Mouse (Mus musculus) CH12.LX (cell line): ENCODE results near the gene Cyp4f17. TPM values are rescaled to one million over a fixed set of nuclear protein-coding genes. Genes with fewer than 3 reads are reported as not detected.

Experiments
- DNase-seq: peaks from one replicate; pipeline ENCODE4 v3.0.0-alpha.2; 2013; ENCODE audit errors: extremely low read depth
- H3K27ac ChIP-seq: 2 replicates; pipeline ENCODE4 v1.5.1; 2012; ENCODE audit warnings: low read depth, mild to moderate bottlenecking, control low read depth, moderate library complexity; ENCODE audit not compliant: insufficient read depth
- H3K27me3 ChIP-seq: replicated peaks from 2 replicates; pipeline ENCODE3; 2012; ENCODE audit warnings: inconsistent platforms
- H3K36me3 ChIP-seq, 2 experiments: replicated peaks in 1 of 2; 2 replicates each; pipeline versions ENCODE3 to v1.6.1; 2012; ENCODE audit warnings: inconsistent platforms in 1 of 2, low read length in 1 of 2, mild to moderate bottlenecking in 1 of 2, mixed read lengths in 1 of 2, moderate library complexity in 1 of 2; ENCODE audit not compliant: control insufficient read depth in 1 of 2, insufficient read depth in 1 of 2
- H3K4me1 ChIP-seq, 2 experiments: 2 replicates each; pipeline ENCODE4 v1.6.1; 2012; ENCODE audit warnings: inconsistent platforms in 1 of 2, moderate library complexity in 1 of 2; ENCODE audit not compliant: insufficient read depth in 2 of 2, control insufficient read depth in 1 of 2
- H3K4me2 ChIP-seq: 2 replicates; pipeline ENCODE4 v1.6.1; 2012; ENCODE audit warnings: low read depth, mild to moderate bottlenecking, control low read depth; ENCODE audit not compliant: poor library complexity, insufficient read depth, severe bottlenecking
- H3K4me3 ChIP-seq, 3 experiments: fragments of 150-350 bp in 1 of 3; sonication (generic) in 1 of 3; replicated peaks in 1 of 3; 2 replicates each; pipeline versions ENCODE3 to v1.5.1; 2011 to 2012; ENCODE audit warnings: low read depth in 2 of 3, low read length in 2 of 3, mild to moderate bottlenecking in 2 of 3, moderate library complexity in 2 of 3, control low read depth in 1 of 3, improper control_type of control experiment in 1 of 3, inconsistent platforms in 1 of 3, mixed read lengths in 1 of 3; ENCODE audit not compliant: poor library complexity in 1 of 3
- H3K79me2 ChIP-seq: replicated peaks from 2 replicates; pipeline ENCODE4 v1.6.1; 2012; ENCODE audit warnings: mild to moderate bottlenecking, moderate library complexity; ENCODE audit not compliant: control insufficient read depth, poor library complexity, insufficient read depth, severe bottlenecking; ENCODE audit errors: extremely low read depth
- H3K9ac ChIP-seq: 2 replicates; pipeline ENCODE4 v1.6.1; 2012; ENCODE audit warnings: low read depth, mild to moderate bottlenecking, control low read depth, moderate library complexity; ENCODE audit not compliant: insufficient read depth
- H3K9me3 ChIP-seq: replicated peaks from 2 replicates; pipeline ENCODE3; 2012; ENCODE audit warnings: low read length, inconsistent platforms, mixed read lengths
- CHD2 ChIP-seq: IDR thresholded peaks from 2 replicates; pipeline ENCODE4 v1.6.1; 2011; ENCODE audit warnings: low read length, improper control_type of control experiment
- E2F4 ChIP-seq: IDR thresholded peaks from 2 replicates; pipeline ENCODE4 v1.6.1; 2011; ENCODE audit warnings: low read depth, low read length, improper control_type of control experiment; ENCODE audit not compliant: insufficient replicate concordance
- EP300 ChIP-seq: IDR thresholded peaks from 2 replicates; pipeline ENCODE4 v1.6.1; 2011; ENCODE audit warnings: low read length, improper control_type of control experiment
- ETS1 ChIP-seq: conservative IDR thresholded peaks from 2 replicates; pipeline ENCODE4 v1.6.1; 2012; ENCODE audit warnings: low read depth, mild to moderate bottlenecking, inconsistent platforms, low read length, improper control_type of control experiment, moderate library complexity
- HCFC1 ChIP-seq: IDR thresholded peaks from 2 replicates; pipeline ENCODE4 v1.6.1; 2012; ENCODE audit warnings: low read depth, mild to moderate bottlenecking, inconsistent platforms, low read length, improper control_type of control experiment
- IRF4 ChIP-seq: IDR thresholded peaks from 2 replicates; pipeline ENCODE4 v1.6.1; 2014; ENCODE audit warnings: low read depth, mild to moderate bottlenecking, inconsistent platforms, low read length, improper control_type of control experiment
- JUN ChIP-seq: IDR thresholded peaks from 2 replicates; pipeline ENCODE4 v1.6.1; 2011; ENCODE audit warnings: low read depth, mild to moderate bottlenecking, low read length, improper control_type of control experiment, moderate library complexity; ENCODE audit not compliant: insufficient read depth
- KAT2A ChIP-seq: IDR thresholded peaks from 2 replicates; pipeline ENCODE4 v1.6.1; 2012; ENCODE audit warnings: low read length, improper control_type of control experiment, inconsistent platforms; ENCODE audit not compliant: insufficient replicate concordance
- MAFK ChIP-seq: IDR thresholded peaks from 2 replicates; pipeline ENCODE4 v1.6.1; 2011; ENCODE audit warnings: low read length, improper control_type of control experiment; ENCODE audit not compliant: insufficient replicate concordance
- MAX ChIP-seq: IDR thresholded peaks from 2 replicates; pipeline ENCODE4 v1.6.1; 2011; ENCODE audit warnings: low read length, improper control_type of control experiment
- MAZ ChIP-seq: IDR thresholded peaks from 2 replicates; pipeline ENCODE4 v1.6.1; 2012; ENCODE audit warnings: low read depth, mild to moderate bottlenecking, inconsistent platforms, low read length, improper control_type of control experiment, moderate library complexity
- MEF2A ChIP-seq: IDR thresholded peaks from 2 replicates; pipeline ENCODE4 v1.6.1; 2014; ENCODE audit warnings: low read depth, mild to moderate bottlenecking, inconsistent platforms, low read length, improper control_type of control experiment, borderline replicate concordance
- MXI1 ChIP-seq: IDR thresholded peaks from 2 replicates; pipeline ENCODE4 v1.6.1; 2011; ENCODE audit warnings: mild to moderate bottlenecking, low read depth, low read length, improper control_type of control experiment
- NELFE ChIP-seq: IDR thresholded peaks from 2 replicates; pipeline ENCODE4 v1.6.1; 2011; ENCODE audit warnings: low read depth, low read length, improper control_type of control experiment
- SIN3A ChIP-seq: IDR thresholded peaks from 2 replicates; pipeline ENCODE4 v1.6.1; 2012; ENCODE audit warnings: low read length, improper control_type of control experiment, inconsistent platforms
- USF1 ChIP-seq: IDR thresholded peaks from 2 replicates; pipeline ENCODE4 v1.6.1; 2014; ENCODE audit warnings: low read depth, mild to moderate bottlenecking, inconsistent platforms, low read length, improper control_type of control experiment
- ZKSCAN1 ChIP-seq: IDR thresholded peaks from 2 replicates; pipeline ENCODE4 v1.6.1; 2012; ENCODE audit warnings: low read depth, inconsistent platforms, low read length, improper control_type of control experiment, borderline replicate concordance
- ZMIZ1 ChIP-seq: IDR thresholded peaks from 2 replicates; pipeline ENCODE4 v1.6.1; 2012; ENCODE audit warnings: low read depth, mild to moderate bottlenecking, inconsistent platforms, low read length, improper control_type of control experiment
- ZNF384 ChIP-seq: IDR thresholded peaks from 2 replicates; pipeline ENCODE4 v1.6.1; 2012; ENCODE audit warnings: low read depth, low read length, improper control_type of control experiment, inconsistent platforms
- dilution Hi-C: fragments of 300-500 bp; cut with MboI; formaldehyde crosslinking; loops from 2 replicates; pipeline ENCODE4 v1.14.3; 2020; ENCODE audit warnings: low sequenced_read_pairs; ENCODE audit not compliant: extremely low pct_unique_long_range_greater_than_20kb, extremely low pct_ligation_motif_present
- in situ Hi-C: fragments of 300-500 bp; cut with MboI; formaldehyde crosslinking; loops from 3 replicates; pipeline ENCODE4 v1.14.3; 2019; ENCODE audit warnings: low sequenced_read_pairs, low pct_ligation_motif_present, low pct_unique_long_range_greater_than_20kb, mixed read lengths
- polyA plus RNA-seq: library from polyadenylated mRNA; unstranded; fragments of >175 nt; gene quantifications from 2 replicates; pipeline ENCODE4 v1.2.1, GENCODE M21; 2012; ENCODE audit warnings: low read depth; ENCODE audit not compliant: insufficient read length
- total RNA-seq, 2 experiments: library from RNA; depleted of rRNA; stranded (reverse); fragments of 300-350 nt in 1 of 2; fragments of >200 nt in 1 of 2; gene quantifications; 2 replicates each; pipeline ENCODE4 v1.2.3; 2012 to 2014

The Cyp4f17 gene
- total and polyA plus RNA-seq, 3 experiments = 3.3 to 4.8 (median 4.1) TPM

- Histone ChIP-seq H3K36me3 (no peaks in the 10 kb centered on the region), H3K4me3 (no peak overlapping the region), H3K4me2 (no peak overlapping the region), H3K9ac (no peak overlapping the region), H3K79me2 (no peaks in the 10 kb centered on the region), H3K4me1 (peaks cover 0 to 13% of the 10 kb centered on the region in 2 experiments; a peak in 3 of 4 replicates), H3K9me3 (peaks cover 13% of the 10 kb centered on the region), H3K27me3 (no peaks in the 10 kb centered on the region), H3K27ac (no peak overlapping the region)
- DNase-seq = no peak
- in situ Hi-C loops (no loop called here), dilution Hi-C loops (no loop called here)
- TF ChIP-seq E2F4 (no peak), ETS1 (no peak), MXI1 (no peak), USF1 (no peak), MAFK (no peak), MEF2A (no peak), IRF4 (no peak), NELFE (no peak), ZKSCAN1 (no peak), ZMIZ1 (no peak), SIN3A (no peak), ZNF384 (no peak), JUN (no peak), EP300 (no peak), MAX (no peak), CHD2 (no peak), KAT2A (no peak), MAZ (no peak), HCFC1 (no peak)
These were observed 71.8 kb downstream of the Cyp4f17 start for GRCm38 (mm10) chr17:32577496-32578186.

Other genes with a start within 250 kb of the Cyp4f17 start
- 17.5 and 19.1 TPM in 2 replicates for gene Brd4, start 221.3 kb upstream of the Cyp4f17 start, total RNA-seq (2012; rRNA removed)
- gene Brd4, start 221.3 kb upstream of the Cyp4f17 start, total RNA-seq (2014; rRNA removed) = 4.8 and 6.3 TPM in 2 replicates
- gene Brd4, start 221.3 kb upstream of the Cyp4f17 start, polyA plus RNA-seq = 68.1 and 68.5 TPM in 2 replicates
- 62.5 and 85.8 TPM in 2 replicates for gene Akap8, start 184.8 kb upstream of the Cyp4f17 start, total RNA-seq (2012; rRNA removed)
- 75.2 and 80.2 TPM in 2 replicates for gene Akap8, start 184.8 kb upstream of the Cyp4f17 start, total RNA-seq (2014; rRNA removed)
- 146 and 174 TPM in 2 replicates for gene Akap8, start 184.8 kb upstream of the Cyp4f17 start, polyA plus RNA-seq
- 32.0 and 41.4 TPM in 2 replicates for gene Akap8l, start 155.4 kb upstream of the Cyp4f17 start, total RNA-seq (2012; rRNA removed)
- 29.6 and 30.1 TPM in 2 replicates for gene Akap8l, start 155.4 kb upstream of the Cyp4f17 start, total RNA-seq (2014; rRNA removed)
- gene Akap8l, start 155.4 kb upstream of the Cyp4f17 start, polyA plus RNA-seq = 43.4 and 51.2 TPM in 2 replicates
- 4.4 and 4.5 TPM in 2 replicates for gene Wiz, start 116.6 kb upstream of the Cyp4f17 start, total RNA-seq (2012; rRNA removed)
- gene Wiz, start 116.6 kb upstream of the Cyp4f17 start, total RNA-seq (2014; rRNA removed) = 1.0 and 1.2 TPM in 2 replicates
- gene Wiz, start 116.6 kb upstream of the Cyp4f17 start, polyA plus RNA-seq = 20.4 and 25.4 TPM in 2 replicates
- gene Rasal3, start 102.5 kb upstream of the Cyp4f17 start, total RNA-seq (2012; rRNA removed) = 27.5 and 40.5 TPM in 2 replicates
- gene Rasal3, start 102.5 kb upstream of the Cyp4f17 start, total RNA-seq (2014; rRNA removed) = 18.1 and 18.6 TPM in 2 replicates
- 77.6 and 83.2 TPM in 2 replicates for gene Rasal3, start 102.5 kb upstream of the Cyp4f17 start, polyA plus RNA-seq
- gene Pglyrp2, start 81.9 kb upstream of the Cyp4f17 start, total RNA-seq (2012; rRNA removed) = 1.2 and 2.0 TPM in 2 replicates
- 3.5 and 4.1 TPM in 2 replicates for gene Pglyrp2, start 81.9 kb upstream of the Cyp4f17 start, total RNA-seq (2014; rRNA removed)
- 4.1 and 5.8 TPM in 2 replicates for gene Pglyrp2, start 81.9 kb upstream of the Cyp4f17 start, polyA plus RNA-seq
- 0.64 and 0.67 TPM in 2 replicates for gene Cyp4f39, start 53.3 kb upstream of the Cyp4f17 start, total RNA-seq (2012; rRNA removed)
- gene Cyp4f39, start 53.3 kb upstream of the Cyp4f17 start, total RNA-seq (2014; rRNA removed) = 0.58 and 0.64 TPM in 2 replicates
- 0.70 and 0.93 TPM in 2 replicates for gene Cyp4f39, start 53.3 kb upstream of the Cyp4f17 start, polyA plus RNA-seq
- 30.0 TPM in 2 replicates for gene Cyp4f16, start 30.5 kb downstream of the Cyp4f17 start, total RNA-seq (2012; rRNA removed)
- gene Cyp4f16, start 30.5 kb downstream of the Cyp4f17 start, total RNA-seq (2014; rRNA removed) = 28.1 and 28.3 TPM in 2 replicates
- gene Cyp4f16, start 30.5 kb downstream of the Cyp4f17 start, polyA plus RNA-seq = 31.2 and 33.9 TPM in 2 replicates
- 0.34 TPM in 1 of 2 replicates, not detected in the other for gene Cyp4f37, start 115.3 kb downstream of the Cyp4f17 start, total RNA-seq (2012; rRNA removed)
- 0.16 and 0.28 TPM in 2 replicates for gene Cyp4f37, start 115.3 kb downstream of the Cyp4f17 start, total RNA-seq (2014; rRNA removed)
- 0.45 and 0.60 TPM in 2 replicates for gene Cyp4f37, start 115.3 kb downstream of the Cyp4f17 start, polyA plus RNA-seq
- gene Cyp4f40, start 152.8 kb downstream of the Cyp4f17 start, total RNA-seq (2012; rRNA removed) = 0.08 TPM in 2 replicates
- gene Cyp4f40, start 152.8 kb downstream of the Cyp4f17 start, total RNA-seq (2014; rRNA removed) = 0.09 and 0.40 TPM in 2 replicates
- 0.44 and 0.53 TPM in 2 replicates for gene Cyp4f40, start 152.8 kb downstream of the Cyp4f17 start, polyA plus RNA-seq
- gene Cyp4f15, start 179.6 kb downstream of the Cyp4f17 start, total RNA-seq (2012; rRNA removed) = not detected in 2 replicates
- gene Cyp4f15, start 179.6 kb downstream of the Cyp4f17 start, total RNA-seq (2014; rRNA removed) = not detected in 2 replicates
- gene Cyp4f15, start 179.6 kb downstream of the Cyp4f17 start, polyA plus RNA-seq = not detected in 2 replicates